Mouse (Mus musculus): Measurements from ENCODE around the gene Lrmda.

- TF ChIP-seq CTCF (IDR thresholded peaks at IDR 0.05; ENCODE audit: low read depth, low read length) (no peak), POLR2A (IDR thresholded peaks at IDR 0.05; ENCODE audit: borderline replicate concordance, low read depth, low read length) (no peak)
These were observed 269.9 kb downstream of the Lrmda start for GRCm38 (mm10) chr14:22289380-22289922.
